Mouse (Mus musculus) liver, postnatal 0 days (tissue): ENCODE data around the gene Cbln3.

Source experiments
- CTCF ChIP-seq: sonication (generic); IDR thresholded peaks from 2 replicates; pipeline ENCODE4 v1.5.1; 2016; ENCODE audit warnings: antibody characterized with exemption, low read depth
- EP300 ChIP-seq: IDR thresholded peaks from 2 replicates; pipeline ENCODE4 v1.6.1; 2016; ENCODE audit warnings: antibody characterized with exemption, low read depth, mild to moderate bottlenecking

- no peak for TF ChIP-seq EP300
- TF ChIP-seq CTCF = no peak
Observed at GRCm38 (mm10) chr14:55873242-55873713, 10.9 kb downstream of the Cbln3 start.
